Mouse (Mus musculus): ENCODE measurements around the gene H3f3a.

Gene H3f3a

GRCm38 (mm10) chr1:180757252-180757955 lies 56.3 kb downstream of the H3f3a start:
- DNase-seq (ENCODE audit: low read depth), result no peak

- no peak for DNase-seq (ENCODE audit: low read depth)
These were observed 57.0 kb downstream of the H3f3a start for GRCm38 (mm10) chr1:180756711-180757110.

DNA sequence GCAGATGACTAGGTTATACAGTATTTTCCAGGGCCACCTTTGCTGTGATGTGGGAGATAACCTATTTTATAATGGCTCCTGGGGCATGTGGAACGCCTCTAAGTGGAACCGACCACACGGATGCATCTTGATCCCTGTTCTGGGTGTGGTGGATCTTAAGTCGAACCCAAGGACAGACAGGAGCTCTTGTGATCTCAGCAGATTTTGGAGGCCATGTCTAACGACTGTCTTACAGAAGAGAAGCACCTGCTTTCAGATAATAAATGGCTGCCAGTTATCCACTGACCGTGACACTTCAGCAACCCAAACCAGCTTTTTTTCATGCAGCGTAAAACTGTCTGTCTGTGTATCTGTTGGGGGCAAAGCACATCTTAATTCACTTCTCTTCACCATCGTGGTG lies 59.4 kb downstream of the H3f3a start:
- DNase-seq (ENCODE audit: low read depth), result no peak

DNA sequence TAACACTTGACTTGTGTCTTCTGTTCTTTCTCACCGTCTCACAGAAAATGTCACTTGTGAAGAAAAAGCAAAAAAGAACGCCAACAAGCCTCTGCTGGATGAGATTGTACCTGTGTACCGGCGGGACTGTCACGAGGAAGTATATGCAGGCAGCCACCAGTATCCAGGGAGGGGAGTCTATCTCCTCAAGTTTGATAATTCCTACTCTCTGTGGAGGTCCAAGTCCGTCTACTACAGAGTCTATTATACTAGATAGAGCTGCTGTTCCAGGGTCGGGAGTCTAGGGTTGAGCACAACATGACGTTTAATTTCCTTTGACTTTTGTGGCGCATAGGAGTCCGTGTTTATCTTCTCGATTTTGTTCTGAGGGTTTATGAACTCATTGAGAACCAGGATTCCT lies 61.6 kb downstream of the H3f3a start:
- no peak for DNase-seq (ENCODE audit: low read depth)
